Mouse (Mus musculus) brown adipose tissue, adult 24 weeks (tissue): ENCODE measurements around the gene Usp19. TPM values are rescaled to one million over a fixed set of nuclear protein-coding genes. Genes with fewer than 3 reads are reported as not detected.

Experiments
- H3K27ac ChIP-seq: fragments of 200-500 bp; replicated peaks from 2 replicates; pipeline ENCODE4 v1.5.1; 2012; ENCODE audit warnings: low read depth, mild to moderate bottlenecking, low read length
- H3K4me1 ChIP-seq: fragments of 200-500 bp; 2 replicates; pipeline ENCODE4 v1.6.1; 2012; ENCODE audit warnings: low read length, mixed read lengths; ENCODE audit not compliant: control insufficient read depth, insufficient read depth, insufficient read length
- H3K4me3 ChIP-seq: fragments of 200-500 bp; 2 replicates; pipeline ENCODE4 v1.5.1; 2012; ENCODE audit warnings: low read depth, mild to moderate bottlenecking, low read length, moderate library complexity; ENCODE audit not compliant: insufficient read depth
- polyA plus RNA-seq: library from polyadenylated mRNA; stranded (reverse); fragments of >200 nt; gene quantifications from 2 replicates; pipeline ENCODE4 v1.2.4, GENCODE M21; 2012; ENCODE audit not compliant: missing spikeins, insufficient read depth, insufficient read length

Usp19 gene
- polyA plus RNA-seq, 1 experiment: 35.9 TPM

DNA sequence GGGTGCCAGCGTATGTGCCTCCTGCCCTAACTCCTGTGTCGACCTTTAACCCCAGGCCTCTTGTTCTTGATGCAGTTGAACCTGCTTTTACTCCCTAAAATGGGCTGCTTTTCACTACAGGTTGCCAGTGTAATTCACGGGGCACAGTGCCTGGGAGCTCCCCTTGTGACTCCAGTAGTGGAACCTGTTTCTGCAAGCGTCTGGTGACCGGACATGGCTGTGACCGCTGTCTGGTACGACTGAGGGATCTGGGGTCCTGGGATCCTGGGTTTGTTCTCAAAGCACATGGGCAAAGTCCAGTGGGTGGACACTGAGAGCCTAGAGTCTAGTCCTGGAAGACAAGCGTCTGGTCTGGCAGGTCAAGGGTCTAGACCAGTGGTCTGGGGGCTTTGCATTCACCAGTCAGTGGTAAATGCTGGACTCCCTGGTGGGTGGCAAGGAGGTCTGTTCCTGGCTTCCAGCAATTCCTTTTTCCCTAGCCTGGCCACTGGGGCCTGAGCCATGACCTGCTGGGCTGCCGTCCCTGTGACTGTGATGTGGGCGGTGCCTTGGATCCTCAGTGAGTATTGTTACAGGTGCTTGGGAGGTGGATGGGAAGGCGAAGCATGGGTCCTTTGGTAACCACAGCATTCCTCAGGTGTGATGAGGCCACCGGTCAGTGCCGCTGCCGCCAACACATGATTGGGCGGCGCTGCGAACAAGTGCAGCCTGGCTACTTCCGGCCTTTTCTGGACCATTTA is 7.2 kb upstream of the Usp19 start:
- Histone ChIP-seq H3K4me1 (peaks cover 14% of the 10 kb centered on the region), H3K27ac (no peak overlapping the region), H3K4me3 (no peak overlapping the region)

DNA sequence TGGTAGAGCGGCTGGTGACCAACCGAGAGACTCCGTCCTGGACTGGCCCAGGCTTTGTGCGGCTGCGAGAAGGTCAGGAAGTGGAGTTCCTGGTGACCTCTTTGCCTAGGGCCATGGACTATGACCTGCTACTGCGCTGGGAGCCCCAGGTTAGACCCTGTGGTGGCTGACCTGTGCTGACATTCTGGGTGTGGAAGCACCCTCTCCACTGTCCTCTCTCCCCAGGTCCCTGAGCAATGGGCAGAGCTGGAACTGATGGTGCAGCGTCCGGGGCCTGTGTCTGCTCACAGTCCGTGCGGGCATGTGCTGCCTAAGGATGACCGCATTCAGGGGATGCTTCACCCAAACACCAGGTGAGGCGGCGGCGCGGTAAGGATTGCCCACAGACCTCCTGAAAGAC is 6.4 kb upstream of the Usp19 start:
- Histone ChIP-seq H3K27ac (no peak overlapping the region), H3K4me3 (no peak overlapping the region), H3K4me1 (peaks cover 13% of the 10 kb centered on the region)

DNA sequence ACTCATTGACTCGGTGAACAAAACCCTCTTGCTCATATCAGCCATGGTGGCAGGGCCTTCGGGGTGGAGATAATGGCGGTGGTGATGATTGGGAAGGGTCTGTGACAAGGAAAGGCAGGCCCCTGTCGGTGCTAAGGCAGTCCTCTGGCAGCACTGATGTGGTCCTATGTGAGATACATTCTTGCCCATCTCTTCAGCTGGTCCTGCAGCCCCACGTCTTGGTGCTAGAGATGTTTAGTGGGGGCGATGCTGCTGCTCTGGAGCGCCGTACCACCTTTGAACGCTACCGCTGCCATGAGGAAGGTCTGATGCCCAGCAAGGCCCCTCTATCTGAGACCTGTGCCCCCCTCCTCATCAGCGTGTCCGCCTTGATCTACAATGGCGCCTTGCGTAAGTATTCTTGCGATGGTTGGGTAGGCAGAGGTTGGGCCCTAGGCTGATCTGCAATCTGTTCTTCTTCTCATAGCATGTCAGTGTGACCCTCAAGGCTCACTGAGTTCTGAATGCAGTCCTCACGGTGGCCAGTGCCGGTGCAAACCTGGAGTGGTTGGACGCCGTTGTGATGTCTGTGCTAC is 5.0 kb upstream of the Usp19 start:
- H3K4me3 ChIP-seq: no peak overlapping the region
- peaks cover 13% of the 10 kb centered on the region for H3K4me1 ChIP-seq
- H3K27ac ChIP-seq: no peak overlapping the region

DNA sequence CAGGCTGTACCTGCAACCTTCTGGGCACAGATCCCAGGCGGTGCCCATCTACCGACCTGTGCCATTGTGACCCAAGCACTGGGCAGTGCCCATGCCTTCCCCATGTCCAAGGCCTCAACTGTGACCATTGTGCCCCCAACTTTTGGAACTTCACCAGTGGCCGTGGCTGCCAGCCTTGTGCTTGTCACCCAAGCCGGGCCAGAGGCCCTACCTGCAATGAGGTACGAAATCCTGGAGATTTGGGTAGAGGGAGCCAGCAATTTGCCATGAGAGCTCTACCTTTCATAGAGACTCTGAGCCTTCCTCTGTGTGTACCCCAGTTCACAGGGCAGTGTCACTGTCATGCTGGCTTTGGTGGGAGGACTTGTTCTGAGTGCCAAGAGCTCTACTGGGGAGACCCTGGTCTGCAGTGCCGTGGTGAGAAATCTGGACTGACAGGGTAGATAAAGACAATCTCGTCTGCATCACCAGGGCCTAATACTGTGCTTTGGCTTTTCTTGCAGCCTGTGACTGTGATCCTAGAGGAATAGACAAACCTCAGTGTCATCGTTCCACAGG is 3.4 kb upstream of the Usp19 start:
- Histone ChIP-seq H3K4me3 (no peak overlapping the region), H3K4me1 (peaks cover 8% of the 10 kb centered on the region), H3K27ac (no peak overlapping the region)

DNA sequence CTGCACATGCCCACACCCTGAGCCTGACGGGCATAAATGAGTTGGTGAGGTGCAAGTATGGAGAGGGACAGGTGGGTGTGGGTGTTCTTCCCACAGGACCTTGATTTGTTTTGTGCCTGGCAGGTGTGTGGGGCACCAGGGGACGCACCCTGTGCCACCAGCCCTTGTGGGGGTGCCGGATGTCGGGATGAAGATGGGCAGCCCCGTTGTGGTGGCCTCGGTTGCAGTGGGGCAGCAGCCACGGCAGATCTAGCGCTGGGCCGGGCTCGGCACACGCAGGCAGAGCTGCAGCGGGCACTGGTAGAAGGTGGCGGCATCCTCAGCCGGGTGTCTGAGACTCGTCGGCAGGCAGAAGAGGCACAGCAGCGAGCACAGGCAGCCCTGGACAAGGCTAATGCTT is 2.0 kb upstream of the Usp19 start:
- Histone ChIP-seq H3K4me1 (peaks cover 13% of the 10 kb centered on the region), H3K4me3 (no peak overlapping the region), H3K27ac (no peak overlapping the region)

DNA sequence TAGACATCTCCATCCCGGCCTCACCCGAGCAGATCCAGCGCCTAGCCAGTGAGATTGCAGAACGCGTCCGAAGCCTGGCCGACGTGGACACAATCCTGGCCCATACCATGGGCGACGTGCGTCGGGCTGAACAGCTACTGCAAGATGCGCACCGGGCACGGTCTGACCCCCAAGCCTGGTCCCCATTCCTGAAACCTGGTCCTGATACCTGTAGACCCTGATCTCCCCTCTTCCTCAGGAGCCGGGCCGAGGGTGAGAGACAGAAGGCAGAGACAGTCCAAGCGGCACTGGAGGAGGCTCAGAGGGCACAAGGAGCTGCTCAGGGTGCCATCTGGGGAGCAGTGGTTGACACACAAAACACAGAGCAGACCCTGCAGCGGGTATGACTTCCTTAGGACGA is 1.2 kb upstream of the Usp19 start:
- Histone ChIP-seq H3K4me1 (peaks cover 13% of the 10 kb centered on the region), H3K27ac (0 out of 2 replicates have a peak overlapping the region, but pooled peaks have one; percentile 70)

DNA sequence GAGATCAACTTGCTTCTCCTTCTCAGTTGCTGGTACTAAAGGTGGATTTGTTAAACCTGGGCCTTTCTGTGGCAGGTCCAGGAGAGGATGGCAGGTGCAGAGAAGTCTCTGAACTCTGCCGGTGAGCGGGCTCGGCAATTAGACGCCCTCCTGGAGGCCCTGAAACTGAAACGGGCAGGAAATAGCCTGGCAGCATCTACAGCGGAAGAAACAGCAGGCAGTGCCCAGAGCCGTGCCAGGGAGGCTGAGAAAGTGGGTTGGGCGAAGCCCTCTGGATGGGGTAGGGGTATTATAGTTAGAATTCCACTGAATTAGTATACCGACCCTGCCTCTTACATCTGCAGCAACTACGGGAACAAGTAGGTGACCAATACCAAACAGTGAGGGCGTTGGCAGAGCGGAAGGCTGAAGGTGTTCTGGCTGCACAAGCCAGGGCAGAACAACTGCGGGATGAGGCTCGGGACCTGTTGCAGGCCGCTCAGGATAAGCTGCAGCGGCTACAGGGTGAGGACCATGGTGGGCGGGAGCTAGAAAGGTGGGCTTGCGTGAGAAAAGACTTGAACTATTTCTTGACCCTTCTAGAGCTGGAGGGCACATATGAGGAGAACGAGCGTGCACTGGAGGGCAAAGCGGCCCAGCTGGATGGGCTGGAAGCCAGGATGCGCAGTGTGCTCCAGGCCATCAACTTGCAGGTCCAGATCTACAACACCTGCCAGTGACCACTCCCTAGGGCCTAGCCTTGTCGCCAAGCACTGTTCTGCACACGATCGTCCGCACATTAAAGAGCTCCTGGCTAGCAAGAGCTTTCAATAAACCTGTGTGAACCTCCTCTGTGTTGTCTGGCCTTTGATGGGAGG is 472 bp upstream of the Usp19 start:
- Histone ChIP-seq H3K4me1 (peaks cover 13% of the 10 kb centered on the region), H3K4me3 (peak overlapping the region; percentile 89), H3K27ac (peak overlapping the region; percentile 70)

More for the DNA sequence above, 1.2 kb upstream of the Usp19 start:
- no peak overlapping the region for H3K4me3 ChIP-seq

DNA sequence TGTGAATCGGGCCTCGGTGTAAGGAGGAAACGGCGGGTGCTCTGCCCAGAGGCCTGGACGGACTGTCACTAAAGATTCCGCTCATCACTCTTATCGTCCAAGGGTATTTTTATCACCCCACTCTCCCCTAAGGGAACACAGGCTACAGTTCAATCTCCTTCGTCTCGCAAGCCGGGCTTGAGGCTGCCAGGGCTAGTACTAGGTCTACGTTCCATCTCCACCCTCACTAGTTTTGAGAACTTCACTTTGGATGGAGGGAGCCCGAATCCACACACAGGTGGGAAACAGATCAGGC is 831 bp downstream of the Usp19 start:
- H3K4me1 ChIP-seq: peaks cover 13% of the 10 kb centered on the region
- peak overlapping the region; percentile 89 for H3K4me3 ChIP-seq

DNA sequence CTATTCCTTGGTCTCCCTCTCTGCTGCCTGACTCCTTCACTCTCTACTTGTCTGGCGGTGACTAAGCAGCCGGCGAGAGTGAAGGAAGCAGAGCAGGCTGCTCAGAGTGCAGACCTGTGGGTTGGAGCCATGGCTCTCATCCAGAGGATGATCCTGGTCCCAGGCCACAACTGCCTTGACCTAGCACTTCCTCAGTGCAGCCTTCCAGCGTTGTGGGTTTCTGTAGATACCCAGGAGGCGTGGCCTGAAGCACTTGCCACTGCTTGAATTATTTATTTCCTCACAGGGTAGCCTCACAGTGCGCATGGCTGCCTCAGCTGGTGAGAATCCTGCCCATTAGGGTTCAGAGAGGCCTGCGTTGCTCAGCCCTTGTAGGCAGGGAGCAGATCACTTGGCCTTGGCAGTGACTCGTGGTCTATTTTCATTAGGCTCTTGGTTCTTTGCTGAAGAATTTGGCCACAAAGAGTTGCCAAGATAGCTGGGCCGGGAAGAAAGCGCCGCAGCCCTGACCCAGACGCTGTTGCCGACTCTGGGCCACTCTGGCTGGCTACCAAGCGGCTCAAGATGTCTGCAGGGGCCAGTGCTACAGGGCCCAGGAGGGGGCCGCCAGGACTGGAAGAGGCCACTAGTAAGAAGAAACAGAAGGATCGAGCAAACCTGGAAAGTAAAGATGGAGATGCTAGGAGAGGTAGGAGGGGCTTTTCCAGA is 1.8 kb downstream of the Usp19 start:
- H3K4me3 ChIP-seq: peak overlapping the region; percentile 89
- peaks cover 13% of the 10 kb centered on the region for H3K4me1 ChIP-seq
- peak overlapping the region; percentile 90 for H3K27ac ChIP-seq

More for the DNA sequence above, 831 bp downstream of the Usp19 start:
- peak overlapping the region; percentile 90 for H3K27ac ChIP-seq

DNA sequence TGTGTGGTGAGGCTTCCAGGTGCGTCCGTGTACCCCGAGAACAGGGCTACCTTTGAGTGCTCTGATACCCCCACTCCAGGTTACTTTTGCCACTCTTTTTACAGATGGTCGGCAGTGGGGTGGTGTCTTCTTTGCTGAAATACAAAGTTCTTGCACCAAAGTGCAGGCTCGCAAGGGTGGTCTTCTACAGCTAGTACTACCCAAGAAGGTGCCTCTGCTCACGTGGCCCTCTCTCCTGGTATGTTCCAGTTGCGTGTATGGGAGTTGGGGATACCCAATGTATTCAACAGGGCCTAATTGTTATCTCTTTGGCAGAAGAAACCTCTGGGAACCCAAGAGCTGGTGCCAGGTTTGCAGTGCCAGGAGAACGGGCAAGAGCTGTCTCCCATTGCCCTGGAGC is 2.8 kb downstream of the Usp19 start:
- no peak overlapping the region for H3K27ac ChIP-seq
- H3K4me1 ChIP-seq: peaks cover 13% of the 10 kb centered on the region
- H3K4me3 ChIP-seq: no peak overlapping the region

DNA sequence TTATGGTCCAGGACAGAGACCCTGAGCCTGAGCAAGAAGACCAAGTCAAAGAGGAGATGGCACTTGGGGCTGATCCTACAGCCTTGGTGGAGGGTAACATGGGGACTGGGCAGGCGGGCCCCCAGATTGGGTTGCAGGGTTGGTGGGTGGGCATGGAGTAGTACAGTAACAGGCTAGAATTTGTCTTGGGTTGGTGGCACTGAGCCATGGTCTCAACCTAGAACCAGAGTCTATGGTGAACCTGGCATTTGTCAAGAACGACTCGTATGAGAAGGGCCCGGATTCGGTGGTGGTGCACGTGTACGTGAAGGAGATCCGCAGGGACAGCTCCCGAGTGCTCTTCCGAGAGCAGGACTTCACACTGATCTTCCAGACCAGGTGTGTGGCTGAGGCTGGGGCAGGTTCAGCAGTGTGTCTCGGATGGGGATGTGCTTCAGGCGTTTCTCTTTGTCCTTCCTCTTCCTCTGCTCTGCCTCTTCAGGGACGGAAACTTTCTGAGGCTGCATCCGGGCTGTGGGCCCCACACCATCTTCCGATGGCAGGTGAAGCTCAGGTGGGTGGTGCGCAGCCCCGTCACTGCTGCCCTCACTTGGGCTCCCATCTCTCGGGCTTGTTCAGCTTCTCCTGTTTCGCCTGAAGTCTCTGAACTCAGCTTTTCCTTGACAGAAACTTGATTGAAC is 3.9 kb downstream of the Usp19 start:
- peaks cover 13% of the 10 kb centered on the region for H3K4me1 ChIP-seq
- no peak overlapping the region for H3K27ac ChIP-seq
- no peak overlapping the region for H3K4me3 ChIP-seq

DNA sequence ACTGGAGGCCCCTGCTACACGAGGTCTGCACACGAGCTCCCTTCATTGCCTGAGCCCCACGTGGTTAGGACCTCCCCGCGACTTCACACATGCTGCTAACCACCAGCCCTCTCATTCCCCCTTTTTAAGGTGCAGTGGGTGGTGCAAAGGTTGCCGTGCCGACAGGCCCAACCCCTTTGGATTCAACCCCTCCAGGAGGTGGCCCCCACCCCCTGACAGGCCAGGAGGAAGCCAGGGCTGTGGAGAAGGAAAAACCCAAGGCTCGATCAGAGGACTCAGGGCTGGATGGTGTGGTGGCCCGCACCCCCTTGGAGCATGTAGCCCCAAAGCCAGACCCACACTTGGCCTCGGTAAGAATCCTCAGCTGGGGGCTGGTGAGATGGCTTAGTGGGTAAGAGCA is 4.5 kb downstream of the Usp19 start:
- H3K4me3 ChIP-seq: no peak overlapping the region
- no peak overlapping the region for H3K27ac ChIP-seq
- peaks cover 11% of the 10 kb centered on the region for H3K4me1 ChIP-seq

DNA sequence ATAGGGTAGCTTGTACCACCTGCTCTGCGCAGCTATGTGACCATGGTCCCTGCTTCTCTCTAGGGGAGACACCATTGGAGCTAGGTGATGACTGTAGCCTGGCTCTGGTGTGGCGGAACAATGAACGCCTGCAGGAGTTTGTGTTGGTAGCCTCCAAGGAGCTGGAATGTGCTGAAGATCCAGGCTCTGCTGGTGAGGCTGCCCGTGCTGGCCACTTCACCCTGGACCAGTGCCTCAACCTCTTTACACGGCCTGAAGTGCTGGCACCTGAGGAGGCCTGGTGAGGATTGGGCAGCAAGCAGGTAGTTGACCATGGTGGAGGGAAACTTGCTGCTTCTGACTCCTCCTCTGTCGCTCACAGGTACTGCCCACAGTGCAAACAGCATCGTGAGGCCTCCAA is 8.8 kb downstream of the Usp19 start:
- Histone ChIP-seq H3K4me1 (no peaks in the 10 kb centered on the region), H3K27ac (no peak overlapping the region), H3K4me3 (no peak overlapping the region)

DNA sequence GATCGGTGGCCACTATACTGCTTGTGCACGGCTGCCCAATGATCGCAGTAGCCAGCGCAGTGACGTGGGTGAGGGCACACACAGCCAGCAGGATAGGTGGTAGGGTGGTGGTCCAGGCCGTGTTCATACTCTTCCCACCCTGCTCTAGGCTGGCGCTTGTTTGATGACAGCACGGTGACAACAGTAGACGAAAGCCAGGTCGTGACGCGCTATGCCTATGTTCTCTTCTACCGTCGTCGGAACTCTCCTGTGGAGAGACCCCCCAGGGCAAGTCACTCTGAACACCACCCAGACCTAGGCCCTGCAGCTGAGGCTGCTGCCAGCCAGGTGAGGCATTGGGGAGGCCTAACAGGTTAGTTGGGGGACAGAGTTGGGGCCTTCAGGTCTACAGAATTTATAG is 9.5 kb downstream of the Usp19 start:
- Histone ChIP-seq H3K4me1 (no peaks in the 10 kb centered on the region), H3K27ac (no peak overlapping the region), H3K4me3 (no peak overlapping the region)
